Mouse (Mus musculus) megakaryocyte-erythroid progenitor cell, adult 5 weeks (primary cell): ENCODE data around the gene Cltb. TPM values are rescaled to one million over a fixed set of nuclear protein-coding genes. Genes with fewer than 3 reads are reported as not detected.

Experiments used
- polyA plus RNA-seq: library from polyadenylated mRNA; stranded (reverse); fragments of >175 nt; gene quantifications from 2 replicates; pipeline ENCODE4 v1.2.3, GENCODE M21; 2012

Gene Cltb
- 43.2 and 64.2 TPM in 2 replicates for polyA plus RNA-seq

DNA sequence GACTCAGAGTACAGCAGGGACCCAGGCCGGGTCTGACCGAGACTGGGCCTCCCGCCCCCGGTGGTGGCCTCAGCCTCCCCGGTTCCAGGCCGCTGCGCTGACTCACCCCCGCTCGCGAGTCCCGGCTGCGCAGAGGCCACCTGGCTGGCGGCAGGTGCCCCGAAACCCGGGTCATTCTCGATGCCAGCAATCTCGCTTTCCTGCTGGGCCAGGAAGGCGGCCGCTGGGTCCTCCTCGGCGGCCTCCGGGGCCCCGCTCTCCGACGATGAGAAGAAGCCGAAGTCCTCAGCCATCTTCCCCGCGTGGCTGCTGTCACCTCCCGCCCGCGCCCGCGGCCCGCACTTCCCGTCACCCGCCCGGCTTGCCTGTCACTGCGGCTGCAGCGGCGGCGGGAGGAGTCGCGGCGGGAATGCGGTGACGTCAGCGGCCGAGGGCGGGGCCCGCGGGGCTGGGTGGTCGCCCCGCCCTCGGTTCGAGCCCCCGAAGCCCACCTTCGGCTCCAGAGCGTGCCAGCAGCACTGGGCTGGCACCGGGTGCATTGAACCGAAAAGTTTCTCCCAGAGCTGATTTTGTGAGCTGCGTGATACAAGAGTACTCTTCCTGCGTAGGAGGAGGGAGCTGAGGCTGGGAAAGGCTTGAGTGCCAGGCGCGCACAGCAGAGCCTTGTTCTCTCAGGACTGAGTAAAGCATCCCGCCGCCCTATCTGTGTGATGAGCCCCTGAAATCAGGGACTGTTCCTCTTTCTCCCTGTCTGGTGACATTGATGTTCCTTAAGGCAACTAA, at the start of gene Cltb:
TSS of gene Cltb (minus strand) at position 373 of the 783 bp plus-strand sequence.

DNA sequence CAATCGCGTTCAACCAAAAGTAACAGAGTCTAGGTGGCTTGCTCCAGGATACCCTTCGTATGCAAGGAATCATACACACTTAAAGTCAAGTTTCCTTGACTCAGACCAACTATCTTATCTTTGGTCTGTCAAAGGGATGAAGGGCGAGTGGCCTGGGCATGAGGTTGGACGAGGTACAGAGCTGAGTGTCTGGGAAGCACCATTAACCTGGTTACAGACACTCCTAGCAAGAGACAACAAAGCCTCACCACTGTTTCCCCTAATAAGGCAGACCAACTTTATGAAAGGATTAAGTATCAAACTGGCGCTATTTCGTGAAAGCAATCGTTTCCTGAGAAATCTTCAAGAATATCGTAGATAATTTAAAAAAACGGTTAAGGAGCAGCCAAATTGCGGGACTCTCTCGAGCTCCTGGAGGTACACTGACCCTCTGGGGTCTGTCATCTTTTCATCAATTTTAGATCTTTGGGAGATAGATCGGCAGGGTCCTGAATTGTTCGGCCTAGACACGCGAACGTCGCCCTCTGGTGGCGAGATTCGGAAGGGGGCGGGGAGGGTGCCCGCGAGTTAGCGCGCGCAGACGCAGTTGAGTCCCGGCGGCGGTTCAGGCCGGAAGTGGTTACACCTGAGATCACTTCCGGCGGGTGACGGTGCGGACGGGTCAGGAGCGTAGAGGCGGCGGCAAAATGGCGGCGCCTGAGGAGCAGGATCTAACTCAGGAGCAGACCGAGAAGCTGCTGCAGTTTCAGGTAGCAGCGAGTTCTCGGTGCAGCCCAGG, 10.2 kb upstream of the Cltb start, which contains the start of gene Faf2:
TSS of gene Faf2 (plus strand) at position 630 of the 778 bp plus-strand sequence.

DNA sequence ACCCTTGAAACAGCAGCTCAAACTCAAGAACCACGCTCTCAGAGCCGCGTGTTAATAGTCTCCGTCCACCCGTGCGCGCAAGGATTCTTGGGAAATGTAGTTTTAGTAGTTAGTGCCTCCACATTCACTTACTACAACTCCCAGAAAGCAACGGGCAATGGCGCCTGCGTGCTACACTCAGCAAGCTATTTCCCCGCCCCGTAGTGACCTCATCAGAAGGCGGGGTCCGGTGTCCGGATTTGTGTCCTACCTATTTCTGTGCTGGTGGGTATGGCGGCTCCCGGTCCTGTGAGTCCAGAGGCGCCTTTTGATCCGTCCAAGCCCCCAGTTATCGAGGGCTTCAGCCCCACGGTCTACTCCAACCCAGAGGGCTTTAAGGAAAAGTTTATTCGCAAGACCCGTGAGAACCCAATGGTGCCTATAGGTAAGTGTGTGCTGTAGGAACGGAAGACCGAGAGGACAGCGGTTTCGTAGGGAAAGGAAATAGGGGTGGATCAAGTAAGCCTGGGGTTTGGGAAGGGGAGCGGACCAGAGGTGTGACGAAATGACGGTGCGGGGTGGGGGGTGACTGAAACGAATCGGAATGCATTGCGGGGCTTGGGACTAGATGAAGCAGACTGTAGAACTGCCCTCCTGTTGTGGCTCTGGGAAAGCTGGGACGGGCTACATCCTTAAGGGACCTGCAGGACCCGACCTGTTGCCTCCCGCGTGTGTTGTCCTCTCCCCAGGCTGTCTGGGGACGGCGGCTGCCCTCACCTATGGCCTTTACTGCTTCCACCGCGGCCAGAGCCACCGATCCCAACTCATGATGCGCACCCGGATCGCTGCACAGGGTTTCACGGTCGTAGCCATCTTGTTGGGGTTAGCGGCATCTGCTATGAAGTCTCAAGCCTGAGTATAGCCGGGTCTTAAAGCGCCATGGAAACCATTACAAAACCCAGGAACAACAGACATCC, 20.9 kb downstream of the Cltb start, which contains the start of the genes Nop16 and Higd2a:
TSS of gene Nop16 (minus strand) at position 95 of the 956 bp plus-strand sequence.
TSS of gene Higd2a (plus strand) at position 212 of the 956 bp plus-strand sequence.

DNA sequence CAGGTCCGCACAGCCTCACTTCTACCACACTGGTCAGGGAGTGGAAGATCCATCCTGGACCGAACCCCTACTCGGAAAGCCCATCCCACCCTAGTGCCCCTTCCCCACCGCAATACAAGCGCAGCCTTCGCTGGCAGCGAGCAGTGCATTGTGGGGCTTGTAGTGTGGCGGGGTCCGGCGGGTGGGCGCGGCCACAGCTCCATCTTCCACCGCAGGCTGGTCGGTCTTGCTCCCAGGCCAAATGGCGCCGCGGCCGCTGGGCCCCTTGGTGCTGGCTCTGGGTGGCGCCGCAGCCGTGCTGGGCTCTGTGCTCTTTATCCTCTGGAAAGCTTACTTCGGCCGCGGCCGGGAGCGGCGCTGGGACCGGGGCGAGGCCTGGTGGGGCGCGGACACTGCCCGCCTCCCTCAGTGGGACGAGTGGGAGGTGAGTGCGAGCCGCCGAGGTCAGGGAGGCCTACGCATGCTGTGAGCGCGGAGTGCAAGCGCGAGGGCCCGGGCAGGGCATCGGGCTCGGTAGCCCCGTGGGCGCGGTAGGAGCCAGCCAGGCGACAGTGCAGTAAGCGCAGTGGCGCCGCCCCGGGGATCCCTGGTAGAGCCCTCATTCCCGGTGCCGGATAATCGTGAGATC, 36.2 kb downstream of the Cltb start, which contains the start of gene Arl10:
TSS of gene Arl10 (plus strand) at position 162 of the 628 bp plus-strand sequence.

DNA sequence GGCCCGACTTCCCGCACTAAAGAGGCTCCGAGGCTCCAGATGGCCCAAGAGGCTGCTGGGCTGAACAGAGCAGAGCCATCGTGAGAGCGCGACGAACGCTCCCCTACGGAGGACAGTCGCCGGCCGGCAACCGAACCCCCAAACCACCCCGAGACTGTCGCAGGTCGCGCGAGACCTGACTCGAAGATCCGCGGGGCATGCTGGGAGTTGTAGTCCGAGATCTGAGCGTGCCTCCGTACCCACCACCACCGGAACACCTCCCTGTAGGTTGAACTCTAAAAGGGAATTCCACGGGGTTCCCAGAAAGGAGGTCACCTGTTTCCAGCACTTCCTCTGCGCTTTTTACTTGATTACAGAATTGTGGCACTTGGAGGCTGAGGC, 46.0 kb downstream of the Cltb start, which contains the start of gene 4833439L19Rik:
TSS of gene 4833439L19Rik (minus strand) at position 235 of the 381 bp plus-strand sequence.

Other genes starting within 250 kb of the Cltb start
- 8.0 and 8.8 TPM in 2 replicates for gene Cplx2, start 240.0 kb downstream of the Cltb start, polyA plus RNA-seq
- 110 and 135 TPM in 2 replicates for gene Thoc3, start 142.5 kb downstream of the Cltb start, polyA plus RNA-seq
- 1.2 and 3.5 TPM in 2 replicates for gene Simc1, start 107.6 kb downstream of the Cltb start, polyA plus RNA-seq
- 31.2 and 34.3 TPM in 2 replicates for gene 4833439L19Rik, start 45.9 kb downstream of the Cltb start, polyA plus RNA-seq
- 11.3 and 12.8 TPM in 2 replicates for gene Arl10, start 36.3 kb downstream of the Cltb start, polyA plus RNA-seq
- gene Nop16, start 21.3 kb downstream of the Cltb start, polyA plus RNA-seq = 50.1 and 65.2 TPM in 2 replicates
- gene Higd2a, start 21.1 kb downstream of the Cltb start, polyA plus RNA-seq = 57.0 and 57.7 TPM in 2 replicates
- 10.4 and 13.4 TPM in 2 replicates for gene Faf2, start 10.4 kb upstream of the Cltb start, polyA plus RNA-seq
- 415 and 551 TPM in 2 replicates for gene Rnf44, start 82.6 kb upstream of the Cltb start, polyA plus RNA-seq
- 0.02 TPM in 1 of 2 replicates, not detected in the other for gene Cdhr2, start 90.1 kb upstream of the Cltb start, polyA plus RNA-seq
- gene Gprin1, start 138.5 kb upstream of the Cltb start, polyA plus RNA-seq = not detected in 2 replicates
- gene Sncb, start 155.3 kb upstream of the Cltb start, polyA plus RNA-seq = not detected in 2 replicates
- not detected in 2 replicates for gene Eif4e1b, start 172.7 kb upstream of the Cltb start, polyA plus RNA-seq
- 2.0 and 2.8 TPM in 2 replicates for gene Tspan17, start 178.0 kb upstream of the Cltb start, polyA plus RNA-seq